Mouse (Mus musculus): ENCODE data around the gene Afap1l2.

Gene Afap1l2

GRCm38 (mm10) chr19:56976515-56976914, 31.5 kb downstream of the Afap1l2 start:
- DNase-seq (ENCODE audit: low spot score in 2 of 2) = no peak

- DNase-seq (ENCODE audit: low spot score in 2 of 2) = no peak
These were observed 32.5 kb downstream of the Afap1l2 start for GRCm38 (mm10) chr19:56975502-56975901.

- DNase-seq (ENCODE audit: low spot score in 2 of 2) = no peak
These were observed 33.9 kb downstream of the Afap1l2 start for GRCm38 (mm10) chr19:56974159-56974558.

- no peak for DNase-seq (ENCODE audit: low spot score in 2 of 2)
These were observed 35.3 kb downstream of the Afap1l2 start for GRCm38 (mm10) chr19:56972768-56973167.

- DNase-seq (ENCODE audit: low spot score in 2 of 2) = no peak
These were observed 36.7 kb downstream of the Afap1l2 start for GRCm38 (mm10) chr19:56971347-56971746.

GRCm38 (mm10) chr19:56963876-56964275, 44.2 kb downstream of the Afap1l2 start:
- no peak for DNase-seq (ENCODE audit: low spot score in 2 of 2)

GRCm38 (mm10) chr19:56959601-56960000, 48.4 kb downstream of the Afap1l2 start:
- no peak for DNase-seq (ENCODE audit: low spot score in 2 of 2)

- DNase-seq (ENCODE audit: low spot score in 2 of 2) = no peak
These were observed 49.0 kb downstream of the Afap1l2 start for GRCm38 (mm10) chr19:56959057-56959456.

- no peak for DNase-seq (ENCODE audit: low spot score in 2 of 2)
These were observed 49.4 kb downstream of the Afap1l2 start for GRCm38 (mm10) chr19:56958582-56959021.

- no peak for DNase-seq (ENCODE audit: low spot score in 2 of 2)
These were observed 50.0 kb downstream of the Afap1l2 start for GRCm38 (mm10) chr19:56958011-56958410.

GRCm38 (mm10) chr19:56955568-56956513, 52.2 kb downstream of the Afap1l2 start:
- DNase-seq (ENCODE audit: low spot score in 2 of 2) = no peak

GRCm38 (mm10) chr19:56954857-56955256, 53.2 kb downstream of the Afap1l2 start:
- no peak for DNase-seq (ENCODE audit: low spot score in 2 of 2)

- DNase-seq (ENCODE audit: low spot score in 2 of 2) = no peak
These were observed 54.2 kb downstream of the Afap1l2 start for GRCm38 (mm10) chr19:56953856-56954255.

GRCm38 (mm10) chr19:56950818-56951217, 57.2 kb downstream of the Afap1l2 start:
- no peak for DNase-seq (ENCODE audit: low spot score in 2 of 2)

GRCm38 (mm10) chr19:56949868-56950267, 58.2 kb downstream of the Afap1l2 start:
- no peak for DNase-seq (ENCODE audit: low spot score in 2 of 2)

GRCm38 (mm10) chr19:56947971-56948610, 59.9 kb downstream of the Afap1l2 start:
- DNase-seq (ENCODE audit: low spot score in 2 of 2) = no peak

- DNase-seq (ENCODE audit: low spot score in 2 of 2) = no peak
These were observed 61.3 kb downstream of the Afap1l2 start for GRCm38 (mm10) chr19:56946727-56947126.

- DNase-seq (ENCODE audit: low spot score in 2 of 2) = no peak
These were observed 61.8 kb downstream of the Afap1l2 start for GRCm38 (mm10) chr19:56946277-56946676.

GRCm38 (mm10) chr19:56945621-56946020, 62.4 kb downstream of the Afap1l2 start:
- no peak for DNase-seq (ENCODE audit: low spot score in 2 of 2)

- no peak for DNase-seq (ENCODE audit: low spot score in 2 of 2)
These were observed 63.2 kb downstream of the Afap1l2 start for GRCm38 (mm10) chr19:56944826-56945225.

GRCm38 (mm10) chr19:56944211-56944610, 63.8 kb downstream of the Afap1l2 start:
- no peak for DNase-seq (ENCODE audit: low spot score in 2 of 2)

GRCm38 (mm10) chr19:56942216-56942615, 65.8 kb downstream of the Afap1l2 start:
- no peak for DNase-seq (ENCODE audit: low spot score in 2 of 2)

- DNase-seq (ENCODE audit: low spot score in 2 of 2) = no peak
These were observed 67.5 kb downstream of the Afap1l2 start for GRCm38 (mm10) chr19:56940507-56940906.
